Mouse (Mus musculus) stomach, postnatal 0 days (tissue): ENCODE data around the gene Mcoln2.

Experiments used
- CTCF ChIP-seq: IDR thresholded peaks from 2 replicates; pipeline ENCODE4 v1.5.1; 2016; ENCODE audit warnings: antibody characterized with exemption, low read depth, mild to moderate bottlenecking, moderate library complexity
- EP300 ChIP-seq: optimal IDR thresholded peaks from 2 replicates; pipeline ENCODE3; 2016; ENCODE audit warnings: antibody characterized with exemption

GRCm38 (mm10) chr3:146122807-146123463 lies 26.7 kb upstream of the Mcoln2 start:
- no peak for TF ChIP-seq CTCF
- no peak for TF ChIP-seq EP300
